Mouse (Mus musculus): ENCODE results near the gene Sstr4.

Gene Sstr4

DNA sequence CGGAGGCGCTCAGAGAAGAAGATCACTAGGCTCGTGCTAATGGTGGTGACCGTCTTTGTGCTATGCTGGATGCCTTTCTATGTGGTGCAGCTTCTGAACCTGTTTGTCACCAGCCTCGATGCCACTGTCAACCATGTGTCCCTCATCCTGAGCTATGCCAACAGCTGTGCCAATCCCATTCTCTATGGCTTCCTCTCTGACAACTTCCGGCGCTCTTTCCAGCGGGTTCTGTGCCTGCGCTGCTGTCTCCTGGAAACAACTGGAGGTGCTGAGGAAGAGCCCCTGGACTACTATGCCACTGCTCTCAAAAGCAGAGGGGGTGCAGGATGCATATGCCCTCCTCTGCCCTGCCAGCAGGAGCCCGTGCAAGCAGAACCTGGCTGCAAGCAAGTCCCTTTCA lies 1.1 kb downstream of the Sstr4 start:
- DNase-seq = no peak

DNA sequence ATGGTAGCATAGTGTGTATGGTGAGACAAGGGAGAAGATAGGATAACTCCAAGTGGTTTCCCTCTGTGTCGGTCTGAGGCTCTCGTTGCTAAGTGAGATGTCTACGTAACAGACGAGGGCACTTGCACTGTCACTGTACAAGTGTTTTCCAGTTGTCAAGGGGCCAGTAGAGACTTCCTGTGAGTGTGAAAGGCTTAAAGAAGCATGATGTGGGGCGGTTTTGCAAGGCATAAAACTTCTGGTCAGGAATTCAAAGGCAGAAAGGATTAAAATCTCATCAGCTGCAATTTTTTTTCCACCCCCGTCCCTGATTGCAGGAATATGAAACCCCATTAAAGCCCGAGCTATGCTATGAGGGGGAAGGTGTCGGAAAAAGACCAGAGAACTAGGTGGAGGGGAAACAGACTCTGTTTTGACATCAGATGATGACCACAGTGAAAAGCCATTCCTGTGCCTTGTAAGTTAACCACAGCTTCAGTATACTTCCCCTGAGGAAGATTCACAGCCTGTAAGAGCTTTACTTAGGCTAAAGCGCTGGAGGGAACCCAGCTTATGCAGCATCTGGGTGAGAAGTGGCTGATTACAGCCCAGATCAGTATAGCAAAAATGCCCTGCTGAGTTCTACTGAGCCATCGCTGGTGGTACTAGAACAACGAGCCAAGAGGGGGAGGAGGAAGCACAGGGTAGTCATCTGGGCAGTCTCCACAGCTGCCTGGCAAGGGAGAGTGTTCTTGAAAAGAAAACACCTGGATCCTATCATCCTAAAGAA lies 2.1 kb downstream of the Sstr4 start:
- no peak for DNase-seq

DNA sequence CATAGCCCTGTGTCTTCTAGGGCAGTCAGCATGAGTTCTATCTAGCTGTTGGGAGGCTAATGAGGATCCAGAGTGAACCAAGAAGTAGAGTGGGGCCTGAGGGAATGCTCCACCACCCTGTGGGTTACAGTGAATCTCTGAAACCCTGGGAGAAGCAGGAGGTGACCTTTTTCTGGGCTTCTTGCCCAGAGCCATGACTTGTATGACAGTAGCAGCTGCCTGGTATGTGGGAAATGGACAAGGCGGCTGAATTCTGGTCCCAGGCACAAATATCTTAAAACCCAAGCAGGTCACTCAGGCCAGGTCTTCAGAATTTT lies 2.6 kb downstream of the Sstr4 start:
- peak; percentile 66 to 69 for DNase-seq

DNA sequence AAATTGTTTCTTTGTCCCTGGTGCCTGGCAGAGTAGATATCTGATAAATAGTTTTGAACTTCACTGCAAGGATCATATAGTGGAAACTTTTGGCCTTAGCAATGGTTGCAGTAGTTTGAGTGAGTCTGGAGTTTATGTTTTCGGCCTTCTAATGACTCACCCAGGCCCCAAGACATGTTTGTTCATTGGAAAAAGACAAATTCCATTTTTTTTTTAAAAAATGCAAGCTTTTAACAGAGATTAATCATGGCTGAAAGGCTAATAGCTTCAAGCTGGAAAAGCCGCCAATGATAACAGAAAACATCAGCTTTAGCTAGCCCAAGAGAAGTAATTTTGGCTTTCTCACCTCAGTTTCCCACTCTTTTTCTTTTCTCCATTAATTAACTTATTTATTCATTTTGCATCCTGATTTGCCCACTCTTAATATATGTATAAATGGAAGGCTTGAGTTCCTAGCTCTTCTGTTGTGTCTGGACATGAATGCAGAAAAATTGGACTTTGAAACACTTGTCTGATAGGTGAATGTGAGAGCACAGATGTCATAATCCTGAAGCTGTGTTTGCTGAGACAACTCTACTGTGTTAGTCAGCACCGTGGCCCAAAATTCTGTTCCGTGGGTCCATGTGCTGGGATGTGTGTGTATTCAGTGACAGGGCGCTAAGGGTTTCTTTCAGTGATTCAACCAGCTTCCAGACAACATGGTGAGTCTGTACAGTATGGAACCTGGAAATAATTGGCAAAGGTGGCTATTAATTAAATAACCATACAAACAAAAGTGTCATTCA lies 3.9 kb downstream of the Sstr4 start:
- no peak for DNase-seq

DNA sequence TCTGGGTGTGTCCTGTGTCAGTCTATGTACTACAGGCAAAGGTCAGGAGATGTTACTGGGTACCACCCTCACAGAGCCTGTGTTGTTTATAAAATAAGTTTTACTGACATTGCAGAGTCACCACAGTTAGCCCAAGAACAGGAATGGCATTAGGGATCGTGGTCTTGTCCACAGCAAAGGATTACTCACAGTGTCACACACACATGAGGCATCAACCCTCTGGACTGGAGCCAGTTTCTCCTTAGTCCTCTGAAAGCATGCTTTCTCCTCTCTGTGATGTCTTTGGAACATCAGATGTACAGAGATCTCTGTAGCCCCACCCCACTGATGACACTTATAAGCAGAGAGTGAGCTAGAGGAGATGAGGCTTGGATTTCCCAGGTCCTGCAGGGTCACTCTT lies 7.1 kb downstream of the Sstr4 start:
- DNase-seq = no peak

DNA sequence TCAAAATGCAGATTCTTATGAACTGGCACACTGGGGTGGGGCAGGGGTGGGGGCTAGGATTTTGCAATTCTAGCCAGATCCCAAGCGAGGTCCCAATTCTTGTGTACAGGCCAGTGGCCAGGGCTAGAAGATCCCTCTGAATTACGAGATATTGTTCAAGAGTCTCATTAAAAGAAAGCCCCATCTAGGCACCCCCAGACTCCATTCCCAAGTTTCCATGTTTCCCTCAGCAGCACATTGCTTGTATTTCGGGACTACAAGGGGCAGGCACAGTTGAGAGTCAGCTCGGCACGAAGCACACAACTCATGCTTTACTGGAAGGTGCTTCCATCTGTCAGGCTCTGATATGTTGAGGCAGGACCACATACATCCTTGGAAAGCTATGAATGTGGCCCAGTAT lies 9.8 kb downstream of the Sstr4 start:
- DNase-seq = no peak

DNA sequence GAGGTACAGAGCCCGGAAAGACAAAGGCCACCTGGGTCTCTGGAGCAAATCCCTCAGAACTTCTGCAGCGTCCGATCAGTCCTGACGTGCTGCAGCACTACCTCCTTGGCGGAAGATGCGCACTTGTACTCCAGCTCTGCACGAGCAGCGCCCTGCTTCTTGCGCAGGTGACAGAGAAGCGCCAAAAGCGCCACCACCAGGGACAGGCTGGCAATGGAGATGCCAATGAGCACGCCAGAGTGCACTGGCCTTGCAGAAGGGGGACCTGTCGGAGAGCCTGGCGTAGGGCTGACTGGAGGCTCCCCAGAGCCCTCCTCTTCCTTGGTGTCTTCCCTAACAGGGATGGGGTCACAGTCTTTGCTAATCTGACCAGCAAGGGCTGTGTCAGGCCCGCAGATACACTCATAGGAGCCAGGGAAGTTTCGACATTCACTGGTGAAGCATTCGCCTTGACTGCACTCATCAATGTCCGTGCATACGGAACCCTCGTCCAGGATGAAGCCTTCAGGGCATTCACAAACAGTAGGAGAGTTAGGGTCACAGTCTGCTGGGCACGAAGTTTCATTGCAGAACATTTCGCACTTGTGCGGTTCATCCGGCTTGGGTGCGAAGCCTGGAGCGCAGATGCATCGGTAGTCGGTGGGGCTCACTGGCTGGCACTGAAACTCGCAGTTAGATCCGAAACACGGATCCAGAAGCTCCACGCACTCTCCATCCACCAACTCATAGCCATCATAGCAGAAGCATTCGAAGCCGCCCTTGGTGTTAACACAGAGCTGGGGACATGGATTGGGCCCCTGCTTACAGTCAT lies 11.2 kb downstream of the Sstr4 start:
- DNase-seq = peak; percentile 51 to 69

DNA sequence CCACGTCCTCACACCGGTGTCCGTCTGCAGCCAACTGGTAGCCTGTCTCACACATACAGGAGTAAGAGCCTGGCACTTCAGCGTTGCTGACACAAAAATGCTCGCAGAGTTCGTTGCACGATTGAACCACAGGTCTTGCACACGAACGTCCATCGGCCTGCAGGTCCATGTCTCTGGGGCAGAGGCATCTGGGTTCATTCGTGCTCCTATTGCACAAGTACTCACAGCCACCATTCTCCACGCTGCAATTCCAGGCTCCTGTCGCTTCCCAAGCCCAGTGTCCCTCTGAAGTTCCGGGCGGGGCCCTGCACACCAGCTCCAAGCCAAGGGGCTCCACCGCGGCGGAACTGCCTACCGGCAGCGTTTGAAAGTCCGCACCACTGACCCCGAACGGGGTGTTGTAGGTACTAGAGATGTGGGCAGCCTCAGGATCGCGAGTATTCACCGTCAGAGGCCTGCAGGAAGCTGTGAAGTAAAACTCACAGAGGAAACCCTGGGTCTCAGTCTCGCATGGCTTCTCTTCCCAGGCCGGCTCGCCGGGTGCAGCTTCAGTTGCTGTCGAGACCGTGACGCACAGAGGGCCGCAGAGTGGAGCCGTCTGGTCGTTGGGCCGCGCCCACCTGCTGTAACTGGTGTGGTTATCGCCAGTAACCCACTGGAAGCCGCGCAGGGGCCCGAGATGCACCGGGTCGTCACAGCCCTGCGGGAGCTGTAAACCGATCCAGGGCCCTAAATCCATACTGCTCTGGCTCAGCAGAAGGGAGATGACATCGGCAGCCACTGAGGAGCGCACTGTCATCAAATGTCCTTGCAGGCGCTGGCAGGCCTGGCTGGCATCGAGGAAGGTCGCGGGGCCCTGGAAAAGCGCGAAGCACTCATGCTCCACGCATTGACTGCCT lies 12.1 kb downstream of the Sstr4 start:
- peak; percentile 35 to 62 for DNase-seq

DNA sequence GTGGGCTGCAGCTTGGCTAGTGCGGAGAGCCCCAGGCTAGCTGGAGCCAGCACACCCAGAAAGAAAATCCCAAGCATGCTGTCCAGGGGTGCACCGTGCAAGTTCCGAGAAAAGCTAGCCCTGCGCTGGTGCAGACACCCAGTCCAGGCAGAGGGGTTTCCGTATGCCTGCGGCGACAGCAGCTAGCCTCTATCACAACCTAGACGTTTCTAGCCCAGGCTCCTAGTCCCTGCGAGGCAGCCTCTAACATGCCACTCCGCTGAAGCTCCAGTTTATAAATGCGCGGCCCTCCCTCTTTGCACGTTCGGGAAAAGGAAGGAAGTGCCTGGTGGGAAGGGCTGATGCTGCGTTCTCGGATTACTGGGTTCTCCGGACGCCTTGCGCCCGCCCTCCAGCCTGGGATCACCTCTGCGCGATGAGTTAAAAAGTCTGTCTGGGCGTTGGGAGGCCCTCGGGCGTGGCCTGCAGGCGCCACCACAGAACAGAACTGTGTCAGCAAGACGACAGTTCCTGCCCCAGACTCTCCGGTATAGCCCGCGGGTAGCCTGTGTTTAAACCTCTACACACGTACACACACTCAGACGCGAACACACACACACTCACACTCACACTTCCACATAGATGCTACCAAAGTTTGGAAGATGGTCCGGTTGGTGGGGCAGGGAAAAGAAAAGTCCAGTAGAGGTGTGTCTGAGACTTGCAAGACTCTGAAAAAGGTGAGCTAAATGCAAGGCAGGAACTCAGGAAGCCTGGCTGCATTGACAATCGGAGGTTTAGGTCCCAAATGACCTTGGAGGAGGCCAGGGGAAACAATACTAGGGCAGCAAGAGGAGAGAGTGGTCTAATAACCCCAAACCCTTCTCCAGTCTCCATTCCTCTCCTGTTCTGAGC lies 13.0 kb downstream of the Sstr4 start, which contains the start of gene Thbd:
TSS of gene Thbd (minus strand) at position 319 of the 891 bp plus-strand sequence.
- DNase-seq = peak; percentile 82 to 90

DNA sequence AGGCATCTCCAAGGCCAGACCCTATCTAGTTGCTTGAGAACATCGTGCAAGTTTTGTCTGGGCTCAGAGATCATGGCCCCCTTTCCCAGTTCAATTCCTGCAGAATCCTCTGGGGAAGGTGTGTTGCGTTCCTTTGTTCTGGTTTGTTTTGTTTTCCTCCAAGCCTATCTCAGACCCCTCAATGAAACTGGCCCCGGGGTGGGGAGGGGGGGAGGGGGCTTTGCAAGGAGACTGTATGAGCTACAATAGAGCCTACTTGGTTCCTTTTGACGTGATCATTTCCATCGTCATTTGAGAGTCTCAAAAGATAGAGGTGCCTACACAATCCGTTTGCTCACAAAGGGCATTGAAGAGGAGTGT lies 13.6 kb downstream of the Sstr4 start:
- no peak for DNase-seq

DNA sequence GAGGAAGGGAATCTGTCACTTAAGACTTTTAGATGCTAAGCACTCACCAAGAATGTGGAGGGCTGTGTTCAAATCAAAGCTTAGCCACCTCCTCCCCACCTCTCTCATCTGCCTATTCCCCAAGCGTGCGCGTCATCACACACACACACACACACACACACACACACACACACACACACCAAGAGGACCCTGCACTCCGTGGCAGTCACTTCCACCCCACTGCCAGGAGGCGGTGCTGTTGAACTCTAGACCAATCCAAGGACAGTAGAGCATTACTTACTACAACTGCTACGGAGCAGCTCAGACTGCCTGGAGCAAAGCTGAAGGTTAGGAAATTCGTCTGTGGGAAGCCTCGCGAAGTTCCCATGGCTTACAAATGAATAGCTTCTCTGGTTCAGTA lies 14.0 kb downstream of the Sstr4 start:
- peak; percentile 88 for DNase-seq

DNA sequence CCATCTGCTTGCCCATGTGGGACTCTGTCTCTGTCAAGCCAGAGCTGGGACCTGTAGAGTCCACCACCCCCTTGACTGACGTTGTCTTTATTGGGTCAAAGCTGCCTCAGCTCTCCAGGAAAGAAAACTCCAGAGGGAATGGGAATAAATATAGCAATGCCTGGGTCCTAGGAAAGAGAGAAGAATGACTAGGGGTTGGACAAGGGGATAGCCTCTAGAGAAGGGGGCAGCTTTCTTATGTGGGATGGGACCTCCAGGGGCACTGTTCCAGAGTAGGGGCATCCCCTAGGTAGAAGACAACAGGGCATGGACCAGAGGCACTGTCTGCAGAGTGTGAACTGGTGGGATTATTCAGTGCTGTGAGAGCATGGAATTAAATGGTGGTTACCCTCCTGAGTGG lies 14.7 kb downstream of the Sstr4 start:
- DNase-seq = no peak

DNA sequence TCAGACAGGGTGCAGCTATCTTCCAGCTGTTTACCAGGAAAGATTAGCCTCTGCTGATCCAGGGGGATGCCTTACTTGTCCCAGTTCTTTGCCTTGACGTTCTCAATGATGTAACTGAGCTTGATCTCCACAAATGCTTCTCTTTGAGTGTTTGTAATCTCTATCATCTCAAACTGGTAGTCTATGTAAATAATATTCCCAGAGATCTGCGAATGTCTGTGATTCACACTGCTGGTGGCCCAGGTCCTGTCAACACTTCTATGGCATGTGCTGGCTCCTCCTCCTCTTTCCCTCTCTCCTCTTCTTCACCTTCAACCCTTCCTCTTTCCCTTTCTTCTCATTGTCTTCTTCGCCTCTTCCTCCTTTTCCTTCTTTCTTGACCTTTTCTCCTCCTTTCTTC lies 24.0 kb downstream of the Sstr4 start:
- DNase-seq = no peak

DNA sequence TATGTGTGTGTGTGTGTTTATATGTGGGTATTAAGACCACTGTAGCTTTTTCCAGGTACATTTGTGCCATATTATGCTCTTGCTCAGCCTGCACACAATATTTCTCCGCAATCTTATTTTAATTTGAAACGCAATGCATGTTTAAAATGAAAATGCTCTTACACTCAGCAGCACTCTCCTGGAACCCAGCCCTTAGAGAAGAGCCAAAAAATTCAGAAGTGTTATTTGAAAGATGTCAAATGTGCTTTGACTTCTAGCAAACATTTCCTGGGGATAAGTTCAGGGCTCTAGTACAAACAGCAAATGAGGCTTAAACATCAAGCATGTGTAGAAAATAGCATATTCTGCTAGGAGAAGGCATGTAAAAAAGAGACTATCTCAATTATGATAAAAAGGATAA lies 24.6 kb downstream of the Sstr4 start:
- DNase-seq = no peak

DNA sequence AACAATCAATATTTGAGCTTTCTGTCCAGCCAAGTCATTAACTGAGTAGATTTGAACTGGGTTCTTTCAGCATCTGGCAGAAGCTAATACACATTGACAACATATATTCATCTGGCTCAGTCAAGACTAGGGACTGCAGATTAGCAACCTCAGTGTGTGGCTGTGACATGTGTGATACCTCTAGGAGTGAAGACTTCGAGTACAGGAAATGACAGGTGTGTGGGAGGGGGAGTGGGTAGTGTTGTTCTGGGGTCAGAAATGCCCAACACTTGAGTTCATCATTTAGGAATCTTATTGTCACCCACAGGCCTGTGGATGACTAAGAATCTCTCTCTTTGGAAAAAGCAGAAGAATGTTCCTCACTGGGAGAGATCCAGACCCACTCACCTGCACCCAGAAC lies 26.0 kb downstream of the Sstr4 start:
- no peak for DNase-seq

DNA sequence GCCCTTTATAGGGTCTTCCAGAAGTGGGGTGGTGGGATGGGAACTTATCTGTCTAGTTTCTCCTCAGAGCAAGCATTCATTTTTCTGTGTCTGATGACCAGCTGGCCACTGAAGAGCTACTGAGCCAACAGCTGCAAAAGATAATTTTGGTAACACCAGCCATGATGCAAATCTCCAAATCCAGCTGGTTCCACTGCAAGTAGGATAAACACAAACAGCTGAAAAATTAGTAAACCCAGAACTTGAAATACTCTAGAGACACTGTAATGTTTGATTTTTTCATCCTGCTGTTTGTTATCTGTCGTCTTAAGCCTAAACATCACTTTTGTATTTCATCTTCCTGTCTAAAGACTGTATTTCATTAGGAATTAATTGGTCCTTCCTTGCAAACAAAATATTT lies 26.6 kb downstream of the Sstr4 start:
- no peak for DNase-seq

DNA sequence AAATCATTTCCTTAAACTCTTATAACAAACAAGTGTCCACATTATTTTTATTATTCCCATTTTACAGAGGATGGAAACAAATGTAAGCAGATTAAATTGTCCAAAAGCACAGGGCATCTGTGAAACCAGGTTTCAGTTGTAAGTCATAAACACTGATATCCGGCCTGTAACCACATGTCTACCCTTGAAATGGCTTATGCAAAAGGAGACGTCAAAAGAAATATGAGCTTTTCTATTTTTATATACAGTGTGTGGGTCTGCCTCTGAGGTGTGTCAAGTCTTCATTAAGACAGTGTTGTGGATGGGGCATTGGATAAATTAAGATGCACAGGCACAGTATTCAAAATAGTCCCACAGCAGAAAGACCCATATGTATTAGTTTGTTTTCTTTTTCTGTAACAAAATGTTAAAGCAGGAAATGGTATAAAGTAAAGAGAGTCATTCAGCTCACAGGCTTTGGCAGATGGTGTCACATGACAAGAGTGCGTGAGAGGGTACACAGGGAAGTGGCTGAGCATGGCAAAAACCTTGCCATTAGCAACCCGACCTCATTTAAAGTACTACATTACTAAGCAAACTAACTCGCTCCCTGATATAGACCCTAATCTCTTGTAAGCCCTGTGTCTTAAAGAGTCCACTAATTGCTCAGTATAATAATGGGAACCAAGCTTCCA lies 30.7 kb downstream of the Sstr4 start:
- no peak for DNase-seq

DNA sequence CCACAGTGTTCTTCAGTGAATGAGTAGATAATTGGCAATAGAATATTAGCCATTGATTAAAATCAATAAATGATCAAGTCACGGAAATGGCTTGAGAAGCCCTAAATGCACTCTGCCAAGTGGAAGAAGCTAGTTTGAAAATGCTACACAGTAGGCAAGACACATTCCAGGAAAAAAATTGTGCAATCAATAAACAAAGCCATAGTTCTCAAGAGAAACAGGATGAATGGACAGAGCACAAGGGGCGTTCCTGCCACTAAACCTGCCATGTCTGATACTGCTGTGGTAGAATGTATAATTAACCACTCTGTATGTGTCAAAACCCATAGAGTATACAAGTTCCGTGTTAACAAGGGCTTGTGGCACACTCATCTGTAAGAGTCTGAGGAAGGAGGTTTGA lies 32.4 kb downstream of the Sstr4 start:
- DNase-seq = no peak

DNA sequence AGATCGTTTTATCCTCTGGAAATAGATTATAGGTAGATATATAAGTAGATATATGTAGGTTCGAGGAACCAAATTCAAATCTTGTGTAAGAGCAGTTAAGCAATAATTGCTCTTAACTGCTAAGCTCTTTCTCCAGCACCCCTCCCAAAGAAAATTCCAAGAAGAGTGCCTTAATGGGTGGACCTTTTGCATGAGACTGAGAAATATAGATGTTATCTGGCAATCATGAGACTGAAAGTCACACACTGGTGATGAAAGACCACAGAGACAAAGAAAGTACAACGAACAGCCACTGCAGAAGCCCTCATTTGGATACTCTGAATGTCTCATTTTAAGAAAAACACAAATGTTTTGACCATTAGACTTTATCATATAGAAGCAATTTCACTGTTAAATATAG lies 33.4 kb downstream of the Sstr4 start:
- DNase-seq = no peak

DNA sequence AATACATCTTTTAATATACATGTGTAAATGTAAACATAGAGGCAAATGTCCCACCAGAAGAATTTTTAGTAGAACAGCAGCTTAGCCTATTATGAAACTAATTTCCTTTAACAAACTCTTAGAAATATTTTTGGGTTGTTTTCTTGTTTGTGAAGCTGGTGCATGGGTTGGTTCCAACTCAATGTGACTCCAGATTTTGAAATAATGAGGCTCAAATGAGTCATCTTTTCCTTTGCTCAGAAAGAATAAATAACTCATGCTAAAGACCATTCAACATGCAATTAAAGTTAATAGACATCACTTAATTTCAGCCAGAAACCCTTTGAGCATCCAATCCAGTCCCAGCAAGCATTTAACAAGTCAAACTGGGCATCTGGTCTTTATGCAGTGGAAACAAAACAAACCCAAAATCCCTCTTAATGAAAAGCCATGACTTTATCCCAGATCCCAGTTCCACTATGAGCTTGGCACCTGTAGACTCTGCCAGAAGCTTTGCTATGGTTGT lies 33.9 kb downstream of the Sstr4 start:
- peak in 1 of 2 experiments; percentile 23 for DNase-seq

DNA sequence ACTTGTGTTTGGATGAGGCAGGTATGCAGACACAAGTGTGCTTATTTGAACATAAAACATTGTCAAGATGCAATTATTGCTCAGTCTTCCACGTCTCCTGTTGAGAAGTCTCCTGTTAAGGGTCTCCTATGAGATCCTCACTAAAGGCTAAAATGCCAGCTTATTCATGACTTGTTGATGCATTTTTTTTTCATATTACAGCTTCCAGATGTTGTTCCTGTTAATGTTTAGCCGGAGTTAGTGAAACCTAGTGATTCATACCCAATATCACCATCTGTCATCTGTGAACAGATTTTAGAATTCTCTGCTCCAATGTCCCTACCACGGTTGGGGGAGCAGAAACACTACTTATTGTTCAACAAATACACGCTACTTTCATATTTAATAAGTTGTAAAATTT lies 35.8 kb downstream of the Sstr4 start:
- no peak for DNase-seq
